Mouse (Mus musculus) thymus, adult 2 months (tissue): ENCODE measurements around the gene Ssc4d.

Source experiments
- CTCF ChIP-seq: fragments of 200-500 bp; IDR thresholded peaks from 2 replicates; pipeline ENCODE4 v1.5.1; 2012; ENCODE audit warnings: mild to moderate bottlenecking, control low read depth, low read length, moderate library complexity, borderline replicate concordance; ENCODE audit not compliant: control insufficient read depth, poor library complexity, insufficient read depth; ENCODE audit errors: extremely low read depth
- POLR2A ChIP-seq: fragments of 200-500 bp; IDR thresholded peaks from 2 replicates; pipeline ENCODE4 v1.6.1; 2012; ENCODE audit warnings: mild to moderate bottlenecking, low read length, control low read depth, moderate library complexity; ENCODE audit not compliant: control insufficient read depth, poor library complexity, insufficient read depth; ENCODE audit errors: extremely low read depth

DNA sequence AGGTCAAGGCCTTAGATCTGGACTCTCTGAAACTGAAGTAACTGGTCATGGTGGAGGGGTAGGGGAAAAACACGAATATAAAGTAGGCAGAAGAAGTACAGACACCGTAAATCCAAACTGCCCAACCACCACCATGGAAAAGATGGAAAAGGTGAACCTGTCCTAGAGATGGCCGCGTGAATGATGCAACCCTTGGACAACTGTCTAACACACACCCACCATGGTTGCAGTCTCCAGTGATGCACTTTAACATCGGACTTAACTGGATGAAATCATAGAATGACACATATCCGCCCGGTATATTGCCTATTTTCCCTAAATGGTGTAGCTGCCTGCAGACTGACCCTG is 39.2 kb downstream of the Ssc4d start:
- TF ChIP-seq CTCF (no peak), POLR2A (no peak)
